Mouse (Mus musculus): ENCODE data around the gene Cfdp1. TPM values are rescaled to one million over a fixed set of nuclear protein-coding genes. Genes with fewer than 3 reads are reported as not detected.

Cfdp1 gene
- polyA plus RNA-seq, 1 experiment from 2014 or later, result 177 TPM

GRCm38 (mm10) chr8:111745086-111745485 lies 109.0 kb downstream of the Cfdp1 start:
- no peak overlapping the region for H3K4me3 ChIP-seq (ENCODE audit: low read depth, low read length)
- H3K27me3 ChIP-seq (ENCODE audit: control insufficient read depth, insufficient read depth, low read length), result no peaks in the 10 kb centered on the region
- no peak for ATAC-seq (ENCODE audit: low read depth)
- 48% methylated on average over 5 of the region's 5 CpGs for WGBS
- no peaks in the 10 kb centered on the region for H3K9me3 ChIP-seq (ENCODE audit: control insufficient read depth, low read length)
- peak overlapping the region; percentile 17; the same call in 1 of the 2 replicates for H3K27ac ChIP-seq (ENCODE audit: low read depth, low read length)
- peaks cover 50% of the 10 kb centered on the region for H3K4me1 ChIP-seq (ENCODE audit: control insufficient read depth, insufficient read depth, low read length)
- no peak overlapping the region for H3K4me2 ChIP-seq (ENCODE audit: low read depth, low read length)
- H3K9ac ChIP-seq (replicated peaks; ENCODE audit: low read depth, low read length), result no peak overlapping the region; the same call in 1 of the 2 replicates
- H3K36me3 ChIP-seq (ENCODE audit: control insufficient read depth, insufficient read depth, low read length), result no peaks in the 10 kb centered on the region

- no peaks in the 10 kb centered on the region for H3K9me3 ChIP-seq (ENCODE audit: control insufficient read depth, low read length)
- H3K9ac ChIP-seq (replicated peaks; ENCODE audit: low read depth, low read length), result peak within 1 kb of the TSS; percentile 95
- ATAC-seq (ENCODE audit: low read depth), result peak; percentile 47
- peaks cover 61% of the 10 kb centered on the region for H3K4me1 ChIP-seq (ENCODE audit: control insufficient read depth, insufficient read depth, low read length)
- H3K27me3 ChIP-seq (ENCODE audit: control insufficient read depth, insufficient read depth, low read length), result no peaks in the 10 kb centered on the region
- H3K4me3 ChIP-seq (ENCODE audit: low read depth, low read length), result peak within 1 kb of the TSS; percentile 92
- no peaks in the 10 kb centered on the region for H3K36me3 ChIP-seq (ENCODE audit: control insufficient read depth, insufficient read depth, low read length)
- H3K27ac ChIP-seq (ENCODE audit: low read depth, low read length), result peak within 1 kb of the TSS; percentile 83
- H3K4me2 ChIP-seq (ENCODE audit: low read depth, low read length), result peak within 1 kb of the TSS; percentile 89
- 11% methylated on average over 38 of the region's 40 CpGs for WGBS
These were observed 110.0 kb downstream of the Cfdp1 start, which contains the start of gene Bcar1 for GRCm38 (mm10) chr8:111743792-111744696. TSS of gene Bcar1 (minus strand) at chr8:111743809.

GRCm38 (mm10) chr8:111743101-111743791 lies 110.8 kb downstream of the Cfdp1 start:
- peak overlapping the region; percentile 89 for H3K4me2 ChIP-seq (ENCODE audit: low read depth, low read length)
- H3K9ac ChIP-seq (replicated peaks; ENCODE audit: low read depth, low read length), result peak overlapping the region; percentile 95
- H3K4me3 ChIP-seq (ENCODE audit: low read depth, low read length), result peak overlapping the region; percentile 92
- peak overlapping the region; percentile 83 for H3K27ac ChIP-seq (ENCODE audit: low read depth, low read length)
- H3K9me3 ChIP-seq (ENCODE audit: control insufficient read depth, low read length), result no peaks in the 10 kb centered on the region
- peaks cover 65% of the 10 kb centered on the region for H3K4me1 ChIP-seq (ENCODE audit: control insufficient read depth, insufficient read depth, low read length)
- H3K27me3 ChIP-seq (ENCODE audit: control insufficient read depth, insufficient read depth, low read length), result no peaks in the 10 kb centered on the region
- peak; percentile 18 for ATAC-seq (ENCODE audit: low read depth)
- WGBS, result under 1% methylated on average over 39 of the region's 44 CpGs
- no peaks in the 10 kb centered on the region for H3K36me3 ChIP-seq (ENCODE audit: control insufficient read depth, insufficient read depth, low read length)

- Histone ChIP-seq H3K9me3 (ENCODE audit: control insufficient read depth, low read length) (no peaks in the 10 kb centered on the region), H3K9ac (replicated peaks; ENCODE audit: low read depth, low read length) (peak overlapping the region; percentile 95), H3K27ac (ENCODE audit: low read depth, low read length) (peak overlapping the region; percentile 83), H3K36me3 (ENCODE audit: control insufficient read depth, insufficient read depth, low read length) (no peaks in the 10 kb centered on the region), H3K27me3 (ENCODE audit: control insufficient read depth, insufficient read depth, low read length) (no peaks in the 10 kb centered on the region), H3K4me3 (ENCODE audit: low read depth, low read length) (peak overlapping the region; percentile 92), H3K4me2 (ENCODE audit: low read depth, low read length) (peak overlapping the region; percentile 89), H3K4me1 (ENCODE audit: control insufficient read depth, insufficient read depth, low read length) (peaks cover 65% of the 10 kb centered on the region)
- WGBS, result 21% methylated on average over 11 of the region's 11 CpGs
- ATAC-seq (ENCODE audit: low read depth), result no peak
These were observed 111.6 kb downstream of the Cfdp1 start for GRCm38 (mm10) chr8:111742261-111743037.

GRCm38 (mm10) chr8:111741556-111741955 lies 112.5 kb downstream of the Cfdp1 start:
- H3K27me3 ChIP-seq (ENCODE audit: control insufficient read depth, insufficient read depth, low read length), result no peaks in the 10 kb centered on the region
- H3K9ac ChIP-seq (replicated peaks; ENCODE audit: low read depth, low read length), result peak overlapping the region; percentile 95; the same call in 1 of the 2 replicates
- WGBS, result 73% methylated on average over 6 of the region's 6 CpGs
- peak overlapping the region; percentile 89 for H3K4me2 ChIP-seq (ENCODE audit: low read depth, low read length)
- H3K4me3 ChIP-seq (ENCODE audit: low read depth, low read length), result peak overlapping the region; percentile 92
- no peaks in the 10 kb centered on the region for H3K36me3 ChIP-seq (ENCODE audit: control insufficient read depth, insufficient read depth, low read length)
- no peaks in the 10 kb centered on the region for H3K9me3 ChIP-seq (ENCODE audit: control insufficient read depth, low read length)
- peaks cover 72% of the 10 kb centered on the region for H3K4me1 ChIP-seq (ENCODE audit: control insufficient read depth, insufficient read depth, low read length)
- no peak overlapping the region for H3K27ac ChIP-seq (ENCODE audit: low read depth, low read length)
- no peak for ATAC-seq (ENCODE audit: low read depth)

GRCm38 (mm10) chr8:111740994-111741393 lies 113.1 kb downstream of the Cfdp1 start:
- Histone ChIP-seq H3K27ac (ENCODE audit: low read depth, low read length) (no peak overlapping the region), H3K9ac (replicated peaks; ENCODE audit: low read depth, low read length) (peak overlapping the region; percentile 95), H3K4me2 (ENCODE audit: low read depth, low read length) (peak overlapping the region; percentile 89; the same call in 1 of the 2 replicates), H3K4me1 (ENCODE audit: control insufficient read depth, insufficient read depth, low read length) (peaks cover 75% of the 10 kb centered on the region), H3K9me3 (ENCODE audit: control insufficient read depth, low read length) (no peaks in the 10 kb centered on the region), H3K4me3 (ENCODE audit: low read depth, low read length) (no peak overlapping the region), H3K27me3 (ENCODE audit: control insufficient read depth, insufficient read depth, low read length) (no peaks in the 10 kb centered on the region), H3K36me3 (ENCODE audit: control insufficient read depth, insufficient read depth, low read length) (no peaks in the 10 kb centered on the region)
- ATAC-seq (ENCODE audit: low read depth), result no peak
- WGBS, result 78% methylated on average over 8 of the region's 8 CpGs

- WGBS, result 77% methylated on average over 7 of the region's 7 CpGs
- Histone ChIP-seq H3K4me3 (ENCODE audit: low read depth, low read length) (no peak overlapping the region), H3K36me3 (ENCODE audit: control insufficient read depth, insufficient read depth, low read length) (no peaks in the 10 kb centered on the region), H3K27me3 (ENCODE audit: control insufficient read depth, insufficient read depth, low read length) (no peaks in the 10 kb centered on the region), H3K9ac (replicated peaks; ENCODE audit: low read depth, low read length) (no peak overlapping the region; the same call in 1 of the 2 replicates), H3K9me3 (ENCODE audit: control insufficient read depth, low read length) (no peaks in the 10 kb centered on the region), H3K27ac (ENCODE audit: low read depth, low read length) (no peak overlapping the region), H3K4me2 (ENCODE audit: low read depth, low read length) (peak overlapping the region; percentile 11; the same call in 1 of the 2 replicates), H3K4me1 (ENCODE audit: control insufficient read depth, insufficient read depth, low read length) (peaks cover 79% of the 10 kb centered on the region)
- no peak for ATAC-seq (ENCODE audit: low read depth)
These were observed 113.8 kb downstream of the Cfdp1 start for GRCm38 (mm10) chr8:111740301-111740711.

- Histone ChIP-seq H3K27me3 (ENCODE audit: control insufficient read depth, insufficient read depth, low read length) (no peaks in the 10 kb centered on the region), H3K4me2 (ENCODE audit: low read depth, low read length) (no peak overlapping the region; the same call in 1 of the 2 replicates), H3K9ac (replicated peaks; ENCODE audit: low read depth, low read length) (no peak overlapping the region), H3K4me1 (ENCODE audit: control insufficient read depth, insufficient read depth, low read length) (peaks cover 81% of the 10 kb centered on the region), H3K9me3 (ENCODE audit: control insufficient read depth, low read length) (no peaks in the 10 kb centered on the region), H3K27ac (ENCODE audit: low read depth, low read length) (0 out of 2 replicates have a peak overlapping the region, but pooled peaks have one; percentile 34), H3K4me3 (ENCODE audit: low read depth, low read length) (no peak overlapping the region), H3K36me3 (ENCODE audit: control insufficient read depth, insufficient read depth, low read length) (no peaks in the 10 kb centered on the region)
- ATAC-seq (ENCODE audit: low read depth), result no peak
- WGBS, result 62% methylated on average over 7 of the region's 7 CpGs
These were observed 114.5 kb downstream of the Cfdp1 start for GRCm38 (mm10) chr8:111739604-111740003.

All from neural tube, embryonic 14.5 days (tissue).